Mouse (Mus musculus) embryonic facial prominence, embryonic 11.5 days (tissue): ENCODE data around the gene Mycbp2. TPM values are rescaled to one million over a fixed set of nuclear protein-coding genes. Genes with fewer than 3 reads are reported as not detected.

Experiments used
- ATAC-seq: fragments of 200-750 bp; cut with Nextera tagmentation; replicated peaks from 2 replicates; pipeline ENCODE4 v1.8.0; 2017; ENCODE audit warnings: low read depth; ENCODE audit not compliant: insufficient number of reproducible peaks, low FRiP score, low TSS enrichment
- DNase-seq: peaks from one replicate; pipeline ENCODE4 v3.0.0-alpha.2; 2015; ENCODE audit warnings: low spot score
- H3K27ac ChIP-seq: fragments of 300-500 bp; sonication (generic); replicated peaks from 2 replicates; pipeline ENCODE4 v1.5.1; 2014; ENCODE audit warnings: mild to moderate bottlenecking, low read depth, low read length, control low read depth
- H3K27me3 ChIP-seq: fragments of 300-500 bp; sonication (generic); 2 replicates; pipeline ENCODE4 v1.6.1; 2014; ENCODE audit warnings: mild to moderate bottlenecking, low read length, moderate library complexity, mixed read lengths; ENCODE audit not compliant: control insufficient read depth, insufficient read depth
- H3K36me3 ChIP-seq: fragments of 300-500 bp; sonication (generic); replicated peaks from 2 replicates; pipeline ENCODE4 v1.6.1; 2014; ENCODE audit warnings: low read depth, mild to moderate bottlenecking, low read length, moderate library complexity, mixed read lengths; ENCODE audit not compliant: control insufficient read depth, insufficient read depth
- H3K4me1 ChIP-seq: fragments of 300-500 bp; sonication (generic); 2 replicates; pipeline ENCODE4 v1.6.1; 2014; ENCODE audit warnings: low read length, mixed read lengths; ENCODE audit not compliant: control insufficient read depth, insufficient read depth
- H3K4me2 ChIP-seq: fragments of 300-500 bp; sonication (generic); 2 replicates; pipeline ENCODE4 v1.6.1; 2014; ENCODE audit warnings: low read depth, mild to moderate bottlenecking, control low read depth, low read length, moderate library complexity
- H3K4me3 ChIP-seq: fragments of 300-500 bp; sonication (generic); 2 replicates; pipeline ENCODE4 v1.5.1; 2014; ENCODE audit warnings: low read depth, low read length, control low read depth
- H3K9ac ChIP-seq: fragments of 300-500 bp; sonication (generic); replicated peaks from 2 replicates; pipeline ENCODE4 v1.6.1; 2014; ENCODE audit warnings: mild to moderate bottlenecking, control low read depth, low read length
- H3K9me3 ChIP-seq: fragments of 300-500 bp; sonication (generic); replicated peaks from 2 replicates; pipeline ENCODE4 v1.6.1; 2016; ENCODE audit warnings: mild to moderate bottlenecking, low read length, inconsistent platforms, mixed read lengths; ENCODE audit not compliant: control insufficient read depth
- WGBS: fragments of 180-500 bp; shearing (Covaris S2); extraction: QIAGEN DNeasy Blood & Tissue Kit; methylation state at CpG from one replicate; pipeline ENCODE4 v1.1.7; 2014; 5-methylcytosine and 5-hydroxymethylcytosine counted together
- polyA plus RNA-seq: library from polyadenylated mRNA; unstranded; fragments of >200 nt; fragmentation: Nextera tagmentation; extraction: Ambion mirVana; gene quantifications from 2 replicates; pipeline ENCODE4 v1.2.1, GENCODE M21; 2014

The Mycbp2 gene
- polyA plus RNA-seq, 1 experiment from 2014 or later: 19.2 TPM

- H3K4me3 ChIP-seq: no peak overlapping the region
- H3K27me3 ChIP-seq: no peaks in the 10 kb centered on the region
- H3K36me3 ChIP-seq: no peaks in the 10 kb centered on the region; the same call in 1 of the 2 replicates
- WGBS: 94% methylated on average over 3 of the region's 3 CpGs
- DNase-seq: no peak
- no peak for ATAC-seq
- no peaks in the 10 kb centered on the region for H3K9me3 ChIP-seq
- H3K4me2 ChIP-seq: no peak overlapping the region
- H3K9ac ChIP-seq: no peak overlapping the region
- no peak overlapping the region for H3K27ac ChIP-seq
- no peaks in the 10 kb centered on the region for H3K4me1 ChIP-seq
Observed at GRCm38 (mm10) chr14:103112606-103113363, 233.8 kb downstream of the Mycbp2 start.

GRCm38 (mm10) chr14:103109971-103110370, 236.6 kb downstream of the Mycbp2 start:
- Histone ChIP-seq H3K4me2 (no peak overlapping the region), H3K36me3 (no peaks in the 10 kb centered on the region), H3K4me3 (no peak overlapping the region), H3K9ac (no peak overlapping the region), H3K27ac (no peak overlapping the region), H3K4me1 (no peaks in the 10 kb centered on the region), H3K27me3 (no peaks in the 10 kb centered on the region), H3K9me3 (no peaks in the 10 kb centered on the region)
- DNase-seq (no peak), ATAC-seq (no peak)
- WGBS: 90% methylated on average over 4 of the region's 4 CpGs

- WGBS: 91% methylated on average over 2 of the region's 2 CpGs
Observed at GRCm38 (mm10) chr14:103106301-103106700, 240.3 kb downstream of the Mycbp2 start.

GRCm38 (mm10) chr14:103102731-103103335, 243.8 kb downstream of the Mycbp2 start:
- no peaks in the 10 kb centered on the region for H3K36me3 ChIP-seq
- no peaks in the 10 kb centered on the region for H3K9me3 ChIP-seq
- H3K4me3 ChIP-seq: no peak overlapping the region
- H3K9ac ChIP-seq: no peak overlapping the region
- H3K4me1 ChIP-seq: no peaks in the 10 kb centered on the region
- ATAC-seq (no peak), DNase-seq (no peak)
- H3K27me3 ChIP-seq: no peaks in the 10 kb centered on the region
- 77% methylated on average over 10 of the region's 10 CpGs for WGBS
- no peak overlapping the region for H3K27ac ChIP-seq
- H3K4me2 ChIP-seq: no peak overlapping the region

More at GRCm38 (mm10) chr14:103106301-103106700, 240.3 kb downstream of the Mycbp2 start:
- no peak overlapping the region for H3K9ac ChIP-seq
- H3K9me3 ChIP-seq: no peaks in the 10 kb centered on the region
- H3K4me3 ChIP-seq: no peak overlapping the region
- DNase-seq (no peak), ATAC-seq (no peak)
- no peaks in the 10 kb centered on the region for H3K27me3 ChIP-seq
- no peak overlapping the region for H3K4me2 ChIP-seq
- no peaks in the 10 kb centered on the region for H3K4me1 ChIP-seq
- H3K27ac ChIP-seq: no peak overlapping the region
- H3K36me3 ChIP-seq: no peaks in the 10 kb centered on the region

- H3K9me3 ChIP-seq: no peaks in the 10 kb centered on the region
- ATAC-seq: no peak
- no peak overlapping the region for H3K27ac ChIP-seq
- no peak overlapping the region for H3K4me3 ChIP-seq
- no peaks in the 10 kb centered on the region for H3K27me3 ChIP-seq
- no peaks in the 10 kb centered on the region for H3K36me3 ChIP-seq
- no peaks in the 10 kb centered on the region for H3K4me1 ChIP-seq
- H3K4me2 ChIP-seq: no peak overlapping the region
- no peak overlapping the region for H3K9ac ChIP-seq
- 71% methylated on average over 6 of the region's 6 CpGs for WGBS
- DNase-seq: no peak
Observed at GRCm38 (mm10) chr14:103102246-103102645, 244.4 kb downstream of the Mycbp2 start.

- Histone ChIP-seq H3K9me3 (no peaks in the 10 kb centered on the region), H3K9ac (no peak overlapping the region), H3K36me3 (no peaks in the 10 kb centered on the region), H3K4me3 (no peak overlapping the region), H3K27me3 (no peaks in the 10 kb centered on the region), H3K27ac (no peak overlapping the region), H3K4me1 (no peaks in the 10 kb centered on the region), H3K4me2 (no peak overlapping the region)
- 77% methylated on average over 3 of the region's 3 CpGs for WGBS
- no peak for DNase-seq
- ATAC-seq: no peak
Observed at GRCm38 (mm10) chr14:103101171-103101570, 245.4 kb downstream of the Mycbp2 start.

- H3K4me2 ChIP-seq: no peak overlapping the region
- ATAC-seq (no peak), DNase-seq (no peak)
Observed at GRCm38 (mm10) chr14:103100296-103100695, 246.3 kb downstream of the Mycbp2 start.

GRCm38 (mm10) chr14:103099238-103099933, 247.2 kb downstream of the Mycbp2 start, which contains the start of gene Fbxl3:
Fbxl3 (minus strand) TSS chr14:103099566.
- Histone ChIP-seq H3K9ac (peak within 1 kb of the TSS; percentile 96), H3K27ac (peak within 1 kb of the TSS; percentile 93), H3K4me3 (peak within 1 kb of the TSS; percentile 54), H3K36me3 (no peaks in the 10 kb centered on the region; the same call in 1 of the 2 replicates), H3K4me1 (no peaks in the 10 kb centered on the region), H3K4me2 (peak within 1 kb of the TSS; percentile 54), H3K9me3 (no peaks in the 10 kb centered on the region), H3K27me3 (no peaks in the 10 kb centered on the region)
- DNase-seq (peak; percentile 92), ATAC-seq (peak; percentile 92)
- under 1% methylated on average over 83 of the region's 88 CpGs for WGBS

More at GRCm38 (mm10) chr14:103100296-103100695, 246.3 kb downstream of the Mycbp2 start:
- no peak overlapping the region for H3K4me3 ChIP-seq
- H3K9me3 ChIP-seq: no peaks in the 10 kb centered on the region
- no peaks in the 10 kb centered on the region; the same call in 1 of the 2 replicates for H3K36me3 ChIP-seq
- WGBS: 87% methylated on average over 13 of the region's 13 CpGs
- H3K4me1 ChIP-seq: no peaks in the 10 kb centered on the region
- H3K9ac ChIP-seq: no peak overlapping the region
- no peaks in the 10 kb centered on the region for H3K27me3 ChIP-seq
- H3K27ac ChIP-seq: no peak overlapping the region
